Mouse (Mus musculus): ENCODE measurements around the gene Gne. TPM values are rescaled to one million over a fixed set of nuclear protein-coding genes. Genes with fewer than 3 reads are reported as not detected.

Gne gene
- total and polyA plus RNA-seq, 3 experiments = 12.9 to 27.7 (median 24.5) TPM

GRCm38 (mm10) chr4:44071741-44072145 is 12.2 kb downstream of the Gne start:
- Histone ChIP-seq H3K4me3 (peak overlapping the region; percentile 87), H3K27ac (peak overlapping the region; percentile 92), H3K4me1 (ENCODE audit: control insufficient read depth, insufficient read depth, low read length) (no peaks in the 10 kb centered on the region; the same call in 1 of the 2 replicates), H3K9ac (ENCODE audit: low read depth, low read length) (peak overlapping the region; percentile 86), H3K79me2 (replicated peaks; ENCODE audit: control insufficient read depth, insufficient read depth, low read length) (0 out of 2 replicates have a peak, but pooled peaks cover 2% of the 10 kb centered on the region), H3K36me3 (ENCODE audit: control insufficient read depth, insufficient read depth, low read length) (no peaks in the 10 kb centered on the region; the same call in 1 of the 2 replicates), H3K27me3 (ENCODE audit: control insufficient read depth, insufficient read depth, low read length) (no peaks in the 10 kb centered on the region)
- no peak for DNase-seq
- 2% methylated on average over 11 of the region's 11 CpGs for WGBS
- TF ChIP-seq POLR2A (IDR thresholded peaks at IDR 0.05; ENCODE audit: insufficient read depth, low read depth, low read length) (no peak), CTCF (IDR thresholded peaks at IDR 0.05) (no peak), EP300 (IDR thresholded peaks at IDR 0.05; ENCODE audit: insufficient read depth, low read depth, low read length) (no peak)
- intact Hi-C loops (cut with DNase I) = loop anchor here (2.0 to 10.0 kb wide), 2 partner anchors 95 to 163 kb away; partner anchors contain the start of gene Rnf38

- Histone ChIP-seq H3K27ac (no peak overlapping the region), H3K4me3 (no peak overlapping the region), H3K79me2 (replicated peaks; ENCODE audit: control insufficient read depth, insufficient read depth, low read length) (0 out of 2 replicates have a peak, but pooled peaks cover 2% of the 10 kb centered on the region), H3K36me3 (ENCODE audit: control insufficient read depth, insufficient read depth, low read length) (no peaks in the 10 kb centered on the region; the same call in 1 of the 2 replicates), H3K9ac (ENCODE audit: low read depth, low read length) (no peak overlapping the region), H3K27me3 (ENCODE audit: control insufficient read depth, insufficient read depth, low read length) (no peaks in the 10 kb centered on the region), H3K4me1 (ENCODE audit: control insufficient read depth, insufficient read depth, low read length) (no peaks in the 10 kb centered on the region; the same call in 1 of the 2 replicates)
- TF ChIP-seq POLR2A (IDR thresholded peaks at IDR 0.05; ENCODE audit: insufficient read depth, low read depth, low read length) = no peak
- TF ChIP-seq EP300 (IDR thresholded peaks at IDR 0.05; ENCODE audit: insufficient read depth, low read depth, low read length) = no peak
- no peak for TF ChIP-seq CTCF (IDR thresholded peaks at IDR 0.05)
- intact Hi-C loops (cut with DNase I) = loop anchor here (10.0 kb wide), 1 partner anchor 164 kb away; the partner anchor contains the start of gene Rnf38
- DNase-seq = no peak
- 77% methylated on average over 4 of the region's 4 CpGs for whole genome bisulfite sequencing
Observed at GRCm38 (mm10) chr4:44070641-44071040, 13.3 kb downstream of the Gne start.

GRCm38 (mm10) chr4:44069411-44069810 is 14.6 kb downstream of the Gne start:
- WGBS = 85% methylated on average over 4 of the region's 4 CpGs
- Histone ChIP-seq H3K79me2 (replicated peaks; ENCODE audit: control insufficient read depth, insufficient read depth, low read length) (0 out of 2 replicates have a peak, but pooled peaks cover 2% of the 10 kb centered on the region), H3K27me3 (ENCODE audit: control insufficient read depth, insufficient read depth, low read length) (no peaks in the 10 kb centered on the region), H3K4me3 (no peak overlapping the region), H3K4me1 (ENCODE audit: control insufficient read depth, insufficient read depth, low read length) (peaks cover 4% of the 10 kb centered on the region), H3K27ac (peak overlapping the region; percentile 31), H3K36me3 (ENCODE audit: control insufficient read depth, insufficient read depth, low read length) (no peaks in the 10 kb centered on the region; the same call in 1 of the 2 replicates), H3K9ac (ENCODE audit: low read depth, low read length) (no peak overlapping the region)
- TF ChIP-seq POLR2A (IDR thresholded peaks at IDR 0.05; ENCODE audit: insufficient read depth, low read depth, low read length) = no peak
- no peak for TF ChIP-seq EP300 (IDR thresholded peaks at IDR 0.05; ENCODE audit: insufficient read depth, low read depth, low read length)
- no peak for TF ChIP-seq CTCF (IDR thresholded peaks at IDR 0.05)
- intact Hi-C loops (cut with DNase I) = no loop called here
- no peak for DNase-seq

- Histone ChIP-seq H3K4me1 (ENCODE audit: control insufficient read depth, insufficient read depth, low read length) (peaks cover 4% of the 10 kb centered on the region), H3K79me2 (replicated peaks; ENCODE audit: control insufficient read depth, insufficient read depth, low read length) (0 out of 2 replicates have a peak, but pooled peaks cover 2% of the 10 kb centered on the region), H3K4me3 (no peak overlapping the region), H3K27me3 (ENCODE audit: control insufficient read depth, insufficient read depth, low read length) (no peaks in the 10 kb centered on the region), H3K36me3 (ENCODE audit: control insufficient read depth, insufficient read depth, low read length) (no peaks in the 10 kb centered on the region; the same call in 1 of the 2 replicates), H3K27ac (peak overlapping the region; percentile 31), H3K9ac (ENCODE audit: low read depth, low read length) (no peak overlapping the region)
- no peak for DNase-seq
- TF ChIP-seq CTCF (IDR thresholded peaks at IDR 0.05) (no peak), EP300 (IDR thresholded peaks at IDR 0.05; ENCODE audit: insufficient read depth, low read depth, low read length) (no peak), POLR2A (IDR thresholded peaks at IDR 0.05; ENCODE audit: insufficient read depth, low read depth, low read length) (no peak)
- 37% methylated on average over 9 of the region's 9 CpGs for WGBS
- intact Hi-C loops (cut with DNase I) = no loop called here
Observed at GRCm38 (mm10) chr4:44068736-44069135, 15.2 kb downstream of the Gne start.

- Histone ChIP-seq H3K9ac (ENCODE audit: low read depth, low read length) (no peak overlapping the region), H3K27me3 (ENCODE audit: control insufficient read depth, insufficient read depth, low read length) (no peaks in the 10 kb centered on the region), H3K27ac (no peak overlapping the region), H3K4me3 (no peak overlapping the region), H3K79me2 (replicated peaks; ENCODE audit: control insufficient read depth, insufficient read depth, low read length) (0 out of 2 replicates have a peak, but pooled peaks cover 2% of the 10 kb centered on the region), H3K36me3 (ENCODE audit: control insufficient read depth, insufficient read depth, low read length) (no peaks in the 10 kb centered on the region; the same call in 1 of the 2 replicates), H3K4me1 (ENCODE audit: control insufficient read depth, insufficient read depth, low read length) (peaks cover 4% of the 10 kb centered on the region)
- intact Hi-C loops (cut with DNase I) = no loop called here
- 75% methylated on average over 6 of the region's 6 CpGs for WGBS
- no peak for TF ChIP-seq POLR2A (IDR thresholded peaks at IDR 0.05; ENCODE audit: insufficient read depth, low read depth, low read length)
- TF ChIP-seq CTCF (IDR thresholded peaks at IDR 0.05) = no peak
- no peak for TF ChIP-seq EP300 (IDR thresholded peaks at IDR 0.05; ENCODE audit: insufficient read depth, low read depth, low read length)
- DNase-seq = no peak
Observed at GRCm38 (mm10) chr4:44066891-44067290, 17.1 kb downstream of the Gne start.

DNA sequence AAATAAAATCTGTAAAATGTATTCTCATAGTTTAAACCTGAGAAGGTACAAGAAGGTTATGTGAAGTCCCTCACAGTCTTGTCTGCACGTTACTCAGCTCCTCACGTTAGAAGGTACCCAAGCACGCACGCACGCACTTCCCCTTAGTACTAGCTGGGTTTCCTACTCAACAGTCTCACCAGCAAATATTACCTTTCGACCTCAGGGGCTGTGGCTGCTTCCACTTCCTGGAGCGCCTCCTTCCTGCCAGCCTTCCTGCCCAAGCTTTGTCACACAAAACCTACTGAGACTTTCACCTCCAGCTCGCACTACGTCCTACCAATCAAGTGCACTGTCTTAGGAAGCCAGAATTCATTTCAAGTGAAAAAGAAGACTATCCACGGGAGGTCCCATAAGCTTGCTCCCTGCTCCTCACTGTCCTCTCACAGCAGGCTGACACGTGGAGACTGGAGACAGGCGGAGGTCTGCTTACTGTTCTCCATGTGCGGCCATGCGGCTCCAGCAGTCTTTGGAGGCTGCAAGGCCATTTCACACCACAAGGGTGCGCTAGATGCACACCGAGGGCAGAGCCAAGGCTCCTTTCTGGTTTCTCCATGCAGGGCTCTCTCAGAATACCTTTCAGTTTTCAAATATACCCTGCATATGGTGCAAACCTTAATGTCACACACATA is 18.5 kb downstream of the Gne start:
- peak; percentile 88 to 93 for DNase-seq
- Histone ChIP-seq H3K4me1 (ENCODE audit: control insufficient read depth, insufficient read depth, low read length) (peaks cover 4% of the 10 kb centered on the region), H3K4me3 (no peak overlapping the region), H3K79me2 (replicated peaks; ENCODE audit: control insufficient read depth, insufficient read depth, low read length) (no peaks in the 10 kb centered on the region), H3K36me3 (ENCODE audit: control insufficient read depth, insufficient read depth, low read length) (no peaks in the 10 kb centered on the region; the same call in 1 of the 2 replicates), H3K27ac (no peak overlapping the region; the same call in 1 of the 2 replicates), H3K27me3 (ENCODE audit: control insufficient read depth, insufficient read depth, low read length) (no peaks in the 10 kb centered on the region), H3K9ac (ENCODE audit: low read depth, low read length) (no peak overlapping the region)
- no peak for TF ChIP-seq CTCF (IDR thresholded peaks at IDR 0.05)
- peak; percentile 93 for TF ChIP-seq EP300 (IDR thresholded peaks at IDR 0.05; ENCODE audit: insufficient read depth, low read depth, low read length)
- intact Hi-C loops (cut with DNase I) = loop anchor here (1.0 kb wide), 2 partner anchors 54 to 227 kb away; no protein-coding TSS in a partner anchor
- WGBS = 27% methylated on average over 16 of the region's 16 CpGs

Measured in heart, adult 2 months (tissue).